Mouse (Mus musculus) G1E (cell line): ENCODE data around the gene Nmrk2. TPM values are rescaled to one million over a fixed set of nuclear protein-coding genes. Genes with fewer than 3 reads are reported as not detected.
"Not testable (repeated sequence)": the region's sequence is repeated elsewhere in the genome, so short reads cannot be mapped to it uniquely, and the experiment has no call there.

Experiments
- ATAC-seq: 2 replicates; pipeline ENCODE4 v1.8.0; 2016; ENCODE audit warnings: mild to moderate bottlenecking; ENCODE audit not compliant: insufficient number of reproducible peaks, poor library complexity, low FRiP score, severe bottlenecking; ENCODE audit errors: extremely low read depth
- DNase-seq: peaks from one replicate; pipeline ENCODE4 v3.0.0; 2012; ENCODE audit warnings: low spot score
- H3K27me3 ChIP-seq: 2 replicates; pipeline ENCODE4 v1.6.1; 2012; ENCODE audit warnings: mild to moderate bottlenecking, low read length, inconsistent platforms; ENCODE audit not compliant: insufficient read depth
- H3K36me3 ChIP-seq: replicated peaks from 2 replicates; pipeline ENCODE3; 2012; ENCODE audit warnings: mild to moderate bottlenecking, inconsistent platforms
- H3K4me1 ChIP-seq: 2 replicates; pipeline ENCODE4 v1.6.1; 2012; ENCODE audit warnings: low read depth, low read length, inconsistent platforms, mixed read lengths; ENCODE audit not compliant: insufficient read depth
- H3K4me3 ChIP-seq: 2 replicates; pipeline ENCODE4 v1.5.1; 2012; ENCODE audit warnings: low read depth, mild to moderate bottlenecking, inconsistent platforms, low read length, moderate library complexity, mixed read lengths
- H3K9me3 ChIP-seq: replicated peaks from 2 replicates; pipeline ENCODE4 v1.6.1; 2012; ENCODE audit warnings: inconsistent platforms
- CTCF ChIP-seq: IDR thresholded peaks from 2 replicates; pipeline ENCODE4 v1.5.1; 2012; ENCODE audit warnings: low read depth, low read length, inconsistent platforms, mixed read lengths
- GATA1 ChIP-seq: IDR thresholded peaks from 2 replicates; pipeline ENCODE4 v1.6.1; 2012; ENCODE audit warnings: borderline replicate concordance, low read length, inconsistent platforms, mixed read lengths
- GATA2 ChIP-seq: IDR thresholded peaks from 2 replicates; pipeline ENCODE4 v1.6.1; 2012; ENCODE audit warnings: low read depth, low read length, inconsistent platforms, borderline replicate concordance
- POLR2AphosphoS5 ChIP-seq: IDR thresholded peaks from 2 replicates; pipeline ENCODE4 v1.6.1; 2012; ENCODE audit warnings: low read depth, low read length, inconsistent platforms; ENCODE audit not compliant: insufficient replicate concordance
- TAL1 ChIP-seq: conservative IDR thresholded peaks from 2 replicates; pipeline ENCODE4 v1.6.1; 2012; ENCODE audit warnings: low read depth, low read length, inconsistent platforms, mixed read lengths
- polyA plus RNA-seq: library from polyadenylated mRNA; stranded (reverse); fragments of >175 nt; gene quantifications from 2 replicates; pipeline ENCODE4 v1.2.3, GENCODE M21; 2012
- total RNA-seq, 2 experiments: library from RNA; stranded (forward) in 1 of 2; stranded (reverse) in 1 of 2; fragments of 200-1000 nt in 1 of 2; fragments of >200 nt in 1 of 2; fragmentation: Nextera tagmentation in 1 of 2; gene quantifications; 2 replicates each; pipeline ENCODE4 v1.2.3; 2014 to 2017

Nmrk2 gene
- total and polyA plus RNA-seq, 3 experiments, result not detected

DNA sequence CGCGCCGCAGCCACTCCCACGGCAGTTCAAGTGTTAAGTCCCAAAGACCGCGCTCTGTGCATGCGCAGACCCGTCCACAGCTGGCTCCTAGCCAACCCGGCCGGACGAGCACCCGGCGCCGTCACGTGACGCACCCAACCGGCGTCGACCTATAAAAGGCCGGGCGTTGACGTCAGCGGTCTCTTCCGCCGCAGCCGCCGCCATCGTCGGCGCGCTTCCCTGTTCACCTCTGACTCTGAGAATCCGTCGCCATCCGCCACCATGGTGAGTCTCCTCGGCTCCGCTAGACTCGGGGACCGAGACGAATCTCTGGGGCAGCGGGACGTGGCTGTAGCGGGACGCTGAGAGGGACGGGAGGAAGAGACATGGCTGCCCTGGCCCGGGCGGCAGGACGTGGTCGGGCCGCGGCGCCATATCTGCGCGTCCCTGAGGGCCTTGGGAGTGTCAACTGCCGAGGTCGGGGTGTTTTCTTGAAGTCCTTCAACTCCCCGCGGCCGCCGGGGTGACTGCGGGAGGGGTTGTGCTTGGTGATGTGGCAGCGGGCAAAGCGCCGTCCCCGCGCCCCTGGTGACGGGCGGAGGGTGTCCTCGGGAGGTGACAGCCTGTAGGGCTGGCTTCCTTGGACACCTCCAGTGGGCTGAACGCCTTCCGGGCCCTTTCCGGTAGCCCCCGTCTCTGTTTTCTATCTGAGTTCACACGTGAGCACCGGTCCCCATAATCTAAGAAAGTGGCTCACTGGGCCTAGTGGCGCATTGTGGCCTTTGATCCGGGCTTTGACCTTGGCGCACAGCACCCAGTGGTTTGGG, 25.2 kb downstream of the Nmrk2 start, which contains the start of gene Eef2:
TSS of gene Eef2 (plus strand) at position 166 of the 806 bp plus-strand sequence.
- TF ChIP-seq POLR2AphosphoS5, result peak; percentile 96; the same call in 1 of the 2 replicates
- no peak for TF ChIP-seq GATA1
- Histone ChIP-seq H3K4me3 (peak within 1 kb of the TSS; percentile 84), H3K4me1 (peaks cover 76% of the 10 kb centered on the region)

DNA sequence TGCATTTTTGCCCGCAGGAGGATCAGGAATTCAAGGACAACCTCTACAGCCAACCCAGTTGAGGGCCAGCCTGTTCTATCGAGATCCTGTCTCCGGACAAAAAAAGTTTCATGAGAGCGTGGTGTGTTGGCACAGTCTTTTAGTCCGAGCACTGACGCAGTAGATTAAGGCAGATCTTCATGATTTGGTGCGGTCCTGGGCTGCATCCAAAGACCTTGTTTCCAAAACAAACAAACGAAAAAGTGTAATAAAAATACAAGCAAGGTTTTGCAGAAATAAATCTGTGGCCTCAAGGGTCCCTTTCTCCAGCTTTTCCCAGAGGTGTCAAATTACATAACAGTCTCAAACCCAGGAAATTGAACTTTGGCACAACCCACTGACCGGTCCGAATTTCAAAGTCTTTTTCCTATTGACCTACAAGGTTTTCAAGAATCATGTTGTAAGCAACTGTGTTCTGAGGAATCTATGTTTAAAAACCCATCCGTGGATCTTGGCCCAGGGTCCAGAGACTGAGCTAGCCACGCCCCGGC, 25.9 kb downstream of the Nmrk2 start:
- Histone ChIP-seq H3K27me3 (no peaks in the 10 kb centered on the region), H3K36me3 (peaks cover 42% of the 10 kb centered on the region), H3K4me3 (peak overlapping the region; percentile 84), H3K9me3 (no peaks in the 10 kb centered on the region), H3K4me1 (peaks cover 70% of the 10 kb centered on the region)
- TF ChIP-seq GATA1 (no peak), POLR2AphosphoS5 (no peak), CTCF (no peak), GATA2 (no peak), TAL1 (no peak)
- ATAC-seq, result no peak
- DNase-seq, result no peak

More for the DNA sequence above, 25.2 kb downstream of the Nmrk2 start, which contains the start of gene Eef2:
- DNase-seq (peak; percentile 94), ATAC-seq (peak; percentile 65)
- Histone ChIP-seq H3K27me3 (no peaks in the 10 kb centered on the region), H3K9me3 (no peaks in the 10 kb centered on the region), H3K36me3 (peaks cover 49% of the 10 kb centered on the region)

DNA sequence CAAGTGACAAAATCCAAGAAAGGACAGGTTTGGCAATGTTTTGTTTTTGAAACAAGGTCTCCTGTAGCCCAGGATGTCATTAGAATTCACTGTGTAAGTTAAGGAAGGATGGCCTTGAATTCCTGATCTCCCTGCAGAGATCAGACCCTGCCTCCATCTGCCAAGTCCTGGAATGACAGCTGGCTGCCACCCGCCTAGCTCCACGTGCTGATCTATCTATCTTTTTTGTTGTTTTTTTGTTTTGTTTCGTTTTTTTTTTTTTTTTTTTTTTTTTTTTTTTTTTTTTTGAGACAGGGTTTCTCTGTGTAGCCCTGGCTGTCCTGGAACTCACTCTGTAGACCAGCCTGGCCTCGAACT, 26.5 kb downstream of the Nmrk2 start:
- H3K4me1 ChIP-seq, result peaks cover 63% of the 10 kb centered on the region
- H3K27me3 ChIP-seq, ATAC-seq, H3K9me3 ChIP-seq, DNase-seq: not testable (repeated sequence)
- peak overlapping the region; percentile 55; the same call in 1 of the 2 replicates for H3K4me3 ChIP-seq
- peaks cover 36% of the 10 kb centered on the region for H3K36me3 ChIP-seq

DNA sequence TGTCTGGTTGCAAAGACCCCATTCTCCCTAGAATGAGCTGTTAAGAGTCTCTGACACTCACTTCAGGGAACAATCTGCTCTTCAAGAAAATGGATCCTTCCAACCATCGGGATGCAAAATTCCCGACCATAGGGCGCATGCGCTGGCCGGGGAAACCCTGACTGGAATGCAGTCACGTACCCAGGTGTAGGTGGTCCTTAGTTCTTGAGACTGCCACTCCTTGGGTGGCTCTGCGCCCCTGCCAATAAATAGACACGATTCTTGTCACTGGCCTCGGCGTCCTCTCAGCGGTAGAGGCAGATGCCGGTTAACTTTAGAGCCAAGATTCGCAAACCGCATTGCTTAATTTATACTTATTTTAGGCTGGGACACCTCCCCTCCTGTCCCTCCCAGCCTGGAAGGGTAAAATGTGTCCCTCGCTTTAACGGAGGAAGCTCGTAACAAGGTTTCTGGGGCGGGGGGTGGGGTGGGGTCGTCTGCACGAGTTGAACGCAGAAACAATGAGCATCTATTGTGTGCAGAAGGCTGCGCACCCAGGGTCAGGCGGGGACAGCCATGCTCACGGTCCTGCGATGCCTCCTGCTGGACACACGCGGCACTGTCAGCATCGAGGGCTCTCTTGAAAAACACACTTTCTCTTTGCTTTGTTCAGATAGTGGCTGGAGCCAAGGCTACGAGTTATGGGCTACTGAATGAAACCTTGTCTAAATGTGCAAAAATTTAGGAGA, 27.1 kb downstream of the Nmrk2 start:
- no peaks in the 10 kb centered on the region for H3K9me3 ChIP-seq
- H3K4me3 ChIP-seq, result peak overlapping the region; percentile 55; the same call in 1 of the 2 replicates
- ATAC-seq, result peak; percentile 43
- H3K27me3 ChIP-seq, result no peaks in the 10 kb centered on the region
- DNase-seq, result peak; percentile 57
- H3K4me1 ChIP-seq, result peaks cover 58% of the 10 kb centered on the region
- H3K36me3 ChIP-seq, result peaks cover 31% of the 10 kb centered on the region
- TF ChIP-seq CTCF, result peak; percentile 95
- TF ChIP-seq GATA2, result no peak
- no peak for TF ChIP-seq TAL1
- TF ChIP-seq POLR2AphosphoS5, result no peak

DNA sequence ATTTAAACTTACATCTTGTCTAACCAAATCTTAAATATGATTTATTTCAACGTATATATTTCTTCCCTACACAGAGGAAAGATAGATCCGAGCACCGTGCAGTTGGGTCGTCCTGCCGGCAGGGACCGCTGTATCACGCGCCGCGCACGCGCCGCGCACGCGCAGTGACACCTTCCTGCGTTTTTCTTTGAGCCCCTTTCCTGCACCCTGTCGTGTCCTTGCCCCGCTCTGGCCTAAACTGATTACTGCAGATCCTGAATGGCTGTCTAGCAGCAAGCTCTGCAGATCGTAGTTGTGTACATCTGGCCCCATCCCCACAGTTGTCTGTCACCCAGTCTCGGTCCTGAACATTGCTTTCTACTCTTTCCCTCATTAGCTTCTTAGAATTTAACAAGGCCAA, 28.7 kb downstream of the Nmrk2 start:
- no peak for DNase-seq
- H3K27me3 ChIP-seq, result no peaks in the 10 kb centered on the region
- peak overlapping the region; percentile 48; the same call in 1 of the 2 replicates for H3K4me3 ChIP-seq
- peaks cover 15% of the 10 kb centered on the region for H3K36me3 ChIP-seq
- peaks cover 53% of the 10 kb centered on the region for H3K4me1 ChIP-seq
- peak; percentile 25; the same call in 1 of the 2 replicates for TF ChIP-seq CTCF
- no peak for TF ChIP-seq TAL1
- no peak for TF ChIP-seq GATA2
- no peak for ATAC-seq
- no peaks in the 10 kb centered on the region for H3K9me3 ChIP-seq

DNA sequence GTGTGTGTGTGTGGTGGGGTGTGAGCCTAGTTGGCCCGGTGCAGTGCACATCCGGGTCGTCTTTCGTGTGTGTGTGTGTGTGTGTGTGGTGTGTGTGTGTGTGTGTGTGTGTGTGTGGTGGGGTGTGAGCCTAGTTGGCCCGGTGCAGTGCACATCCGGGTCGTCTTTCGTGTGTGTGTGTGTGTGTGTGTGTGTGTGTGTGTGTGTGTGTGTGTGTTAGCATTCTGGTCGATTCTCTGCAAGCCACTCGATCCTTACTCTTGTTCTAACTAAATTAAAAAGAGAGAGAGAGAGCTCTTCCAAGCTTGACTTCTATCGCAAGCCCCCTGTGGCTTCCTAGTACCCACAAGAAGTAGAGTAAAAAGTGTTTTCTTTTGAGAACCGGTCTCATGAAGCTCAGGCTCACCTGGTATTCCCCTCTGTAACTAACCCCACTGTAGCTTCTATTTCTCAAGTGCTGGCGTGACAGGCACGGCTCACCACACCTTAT, 32.4 kb downstream of the Nmrk2 start:
- H3K4me3 ChIP-seq, result peak overlapping the region; percentile 27; the same call in 1 of the 2 replicates
- H3K4me1 ChIP-seq, result peaks cover 57% of the 10 kb centered on the region
- not testable (repeated sequence) for H3K9me3 ChIP-seq, H3K27me3 ChIP-seq, DNase-seq, ATAC-seq
- H3K36me3 ChIP-seq, result peaks cover 19% of the 10 kb centered on the region
